Mouse (Mus musculus): Measurements from ENCODE around the gene Vps26b. TPM values are rescaled to one million over a fixed set of nuclear protein-coding genes. Genes with fewer than 3 reads are reported as not detected.

Gene Vps26b
- 10 to 100 TPM; 32.4 to 37.7 TPM for total RNA-seq (2023)

GRCm38 (mm10) chr9:27029828-27030762 is at the start of gene Vps26b, which contains the start of gene Ncapd3:
Gene Vps26b (minus strand): TSS chr9:27030065.
Gene Ncapd3 (plus strand): TSS chr9:27030175.

GRCm38 (mm10) chr9:26999461-27000395 is 30.1 kb downstream of the Vps26b start, which contains the start of the genes Acad8 and Thyn1:
Gene Acad8 (minus strand): TSS chr9:26999566.
Gene Thyn1 (plus strand): TSS chr9:26999710.

Other genes with a start within 250 kb of the Vps26b start
- not detected for gene Glb1l2, start 223.6 kb downstream of the Vps26b start, total RNA-seq (2023)
- not detected for gene Glb1l3, start 169.2 kb downstream of the Vps26b start, total RNA-seq (2023)
- gene Gm1110, start 107.0 kb downstream of the Vps26b start, total RNA-seq (2023): not detected
- 10 to 100 TPM; 23.5 to 28.5 TPM for gene Acad8, start 30.5 kb downstream of the Vps26b start, total RNA-seq (2023)
- 10 to 100 TPM; 13.4 to 15.6 TPM for gene Thyn1, start 30.4 kb downstream of the Vps26b start, total RNA-seq (2023)
- gene Ncapd3, start 110 bp upstream of the Vps26b start, total RNA-seq (2023): 10 to 100 TPM; 19.1 to 21.5 TPM
- not detected for gene Jam3, start 125.4 kb upstream of the Vps26b start, total RNA-seq (2023)